Mouse (Mus musculus) embryonic facial prominence, embryonic 12.5 days (tissue): ENCODE measurements around the gene Exosc10. TPM values are rescaled to one million over a fixed set of nuclear protein-coding genes. Genes with fewer than 3 reads are reported as not detected.

Experiments
- ATAC-seq: fragments of 200-750 bp; cut with Nextera tagmentation; 2 replicates; pipeline ENCODE4 v1.8.0; 2017; ENCODE audit not compliant: insufficient number of reproducible peaks, insufficient read depth, low FRiP score, low TSS enrichment
- H3K27ac ChIP-seq: fragments of 300-500 bp; sonication (generic); 2 replicates; pipeline ENCODE4 v1.5.1; 2016; ENCODE audit warnings: mild to moderate bottlenecking
- H3K27me3 ChIP-seq: fragments of 300-500 bp; sonication (generic); 2 replicates; pipeline ENCODE4 v1.6.1; 2016; ENCODE audit warnings: mild to moderate bottlenecking, moderate library complexity
- H3K36me3 ChIP-seq: fragments of 300-500 bp; sonication (generic); 2 replicates; pipeline ENCODE4 v1.6.1; 2016; ENCODE audit warnings: mild to moderate bottlenecking
- H3K4me1 ChIP-seq: fragments of 300-500 bp; sonication (generic); 2 replicates; pipeline ENCODE4 v1.6.1; 2016
- H3K4me2 ChIP-seq: fragments of 300-500 bp; sonication (generic); replicated peaks from 2 replicates; pipeline ENCODE4 v1.6.1; 2016; ENCODE audit warnings: mild to moderate bottlenecking, moderate library complexity
- H3K4me3 ChIP-seq: fragments of 300-500 bp; sonication (generic); 2 replicates; pipeline ENCODE4 v1.5.1; 2016; ENCODE audit warnings: mild to moderate bottlenecking
- H3K9ac ChIP-seq: fragments of 300-500 bp; sonication (generic); 2 replicates; pipeline ENCODE4 v1.6.1; 2016; ENCODE audit warnings: mild to moderate bottlenecking, moderate library complexity
- H3K9me3 ChIP-seq: fragments of 300-500 bp; sonication (generic); 2 replicates; pipeline ENCODE4 v1.6.1; 2016; ENCODE audit warnings: mild to moderate bottlenecking, moderate library complexity
- WGBS: fragments of 180-500 bp; shearing (Covaris S2); methylation state at CpG from one replicate; pipeline ENCODE4 v1.1.7; 2016; 5-methylcytosine and 5-hydroxymethylcytosine counted together
- polyA plus RNA-seq: library from polyadenylated mRNA; unstranded; fragments of >200 nt; fragmentation: Nextera tagmentation; extraction: Ambion mirVana; gene quantifications from 2 replicates; pipeline ENCODE4 v1.2.1, GENCODE M21; 2016

Exosc10 gene
- polyA plus RNA-seq, 1 experiment from 2014 or later = 109 TPM

DNA sequence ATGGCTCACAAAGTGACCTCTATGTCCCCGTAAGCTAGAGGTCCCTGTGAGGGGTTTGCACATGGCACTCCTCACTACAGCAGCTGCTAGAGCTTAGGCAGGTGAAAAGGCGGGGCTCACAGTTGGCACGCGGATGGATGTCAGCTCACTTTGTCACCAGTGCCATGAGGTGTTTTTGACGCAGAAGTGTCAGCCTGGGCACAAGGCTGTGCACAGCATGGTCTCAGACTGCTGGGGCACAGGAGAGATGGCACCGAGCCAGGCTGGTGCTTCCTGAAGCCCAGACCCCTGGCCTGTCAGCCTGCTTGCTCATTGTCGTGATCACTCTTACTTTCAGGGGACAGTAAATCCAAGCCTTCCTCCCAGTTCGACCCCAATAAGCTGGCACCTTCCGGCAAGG, 22.5 kb downstream of the Exosc10 start:
- 95% methylated on average over 9 of the region's 9 CpGs for WGBS
- peaks cover 70% of the 10 kb centered on the region for H3K36me3 ChIP-seq
- ATAC-seq = 0 out of 2 replicates have a peak, but pooled peaks have one; percentile 4
- H3K4me1 ChIP-seq = no peaks in the 10 kb centered on the region
- no peaks in the 10 kb centered on the region for H3K9me3 ChIP-seq
- H3K4me2 ChIP-seq = no peak overlapping the region
- no peaks in the 10 kb centered on the region for H3K27me3 ChIP-seq
- H3K27ac ChIP-seq = no peak overlapping the region
- no peak overlapping the region for H3K4me3 ChIP-seq
- no peak overlapping the region for H3K9ac ChIP-seq

DNA sequence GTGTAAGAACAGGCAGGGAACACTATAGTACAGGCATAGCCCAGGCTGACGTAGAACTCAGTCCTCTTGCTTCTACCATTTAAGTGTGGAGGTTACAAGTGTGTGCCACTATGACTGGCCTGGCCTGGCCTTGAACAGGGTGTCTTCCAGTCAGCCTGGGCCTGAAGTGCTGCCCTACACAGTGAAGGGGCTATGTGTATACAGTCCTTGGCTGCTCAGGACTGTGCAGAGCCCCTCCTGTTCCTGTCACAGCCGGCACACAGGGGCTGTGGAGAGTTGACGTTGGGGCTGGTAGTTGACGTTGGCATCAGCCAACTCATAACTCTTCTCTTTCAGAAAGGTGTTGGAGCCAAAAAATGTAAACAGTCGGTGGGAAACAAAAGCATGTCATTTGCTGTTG, 23.2 kb downstream of the Exosc10 start:
- Histone ChIP-seq H3K27me3 (no peaks in the 10 kb centered on the region), H3K4me2 (no peak overlapping the region), H3K36me3 (peaks cover 63% of the 10 kb centered on the region), H3K27ac (no peak overlapping the region), H3K9ac (no peak overlapping the region), H3K9me3 (no peaks in the 10 kb centered on the region), H3K4me3 (no peak overlapping the region), H3K4me1 (no peaks in the 10 kb centered on the region)
- no peak for ATAC-seq
- WGBS = 93% methylated on average over 5 of the region's 5 CpGs

DNA sequence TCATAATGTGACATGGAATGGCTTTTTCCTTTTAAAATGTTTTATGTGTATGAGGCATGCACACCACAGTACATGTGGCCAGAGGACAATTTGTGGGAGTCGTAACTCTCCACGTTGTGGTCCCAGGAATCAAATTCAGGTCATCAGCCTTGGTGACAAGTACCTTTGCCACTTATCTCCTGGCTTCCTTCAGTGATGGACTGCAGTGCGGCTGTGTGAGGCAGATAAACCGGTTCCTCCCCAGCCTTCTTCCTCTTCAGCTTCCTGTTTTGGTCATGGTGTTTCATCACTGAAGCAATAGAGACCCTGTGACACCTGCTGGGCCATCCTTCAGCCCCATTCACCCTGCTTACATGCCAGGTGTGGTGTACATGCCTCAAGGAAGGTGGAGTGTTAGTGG, 25.0 kb downstream of the Exosc10 start:
- 82% methylated on average over 4 of the region's 4 CpGs for WGBS
- H3K4me2 ChIP-seq = no peak overlapping the region
- H3K4me3 ChIP-seq = no peak overlapping the region
- H3K27ac ChIP-seq = no peak overlapping the region
- no peaks in the 10 kb centered on the region for H3K4me1 ChIP-seq
- H3K36me3 ChIP-seq = peaks cover 46% of the 10 kb centered on the region
- no peaks in the 10 kb centered on the region for H3K9me3 ChIP-seq
- ATAC-seq = no peak
- no peak overlapping the region for H3K9ac ChIP-seq
- no peaks in the 10 kb centered on the region for H3K27me3 ChIP-seq

DNA sequence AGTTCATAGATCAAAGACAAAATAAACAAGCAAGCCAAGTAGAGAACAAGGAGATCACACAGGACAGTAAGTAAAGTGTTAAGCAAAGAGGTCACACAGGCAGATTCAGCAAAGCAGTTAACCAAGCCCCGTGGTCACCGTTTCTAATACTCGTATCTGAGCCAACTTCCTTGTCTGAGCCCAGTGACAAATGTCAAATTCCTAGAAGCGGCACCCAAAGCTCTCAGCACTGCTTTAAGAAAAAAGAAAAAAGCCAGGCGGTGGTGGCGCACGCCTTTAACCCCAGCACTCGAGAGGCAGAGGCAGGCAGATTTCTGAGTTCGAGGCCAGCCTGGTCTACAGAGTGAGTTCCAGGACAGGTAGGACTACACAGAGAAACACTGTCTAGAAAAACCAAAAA, 28.4 kb downstream of the Exosc10 start:
- H3K36me3 ChIP-seq = peaks cover 13% of the 10 kb centered on the region
- no peak overlapping the region for H3K9ac ChIP-seq
- H3K9me3 ChIP-seq = no peaks in the 10 kb centered on the region
- no peak overlapping the region for H3K4me2 ChIP-seq
- ATAC-seq = no peak
- H3K27ac ChIP-seq = no peak overlapping the region
- no peaks in the 10 kb centered on the region for H3K4me1 ChIP-seq
- H3K4me3 ChIP-seq = no peak overlapping the region
- no peaks in the 10 kb centered on the region for H3K27me3 ChIP-seq
- 84% methylated on average over 9 of the region's 9 CpGs for WGBS

DNA sequence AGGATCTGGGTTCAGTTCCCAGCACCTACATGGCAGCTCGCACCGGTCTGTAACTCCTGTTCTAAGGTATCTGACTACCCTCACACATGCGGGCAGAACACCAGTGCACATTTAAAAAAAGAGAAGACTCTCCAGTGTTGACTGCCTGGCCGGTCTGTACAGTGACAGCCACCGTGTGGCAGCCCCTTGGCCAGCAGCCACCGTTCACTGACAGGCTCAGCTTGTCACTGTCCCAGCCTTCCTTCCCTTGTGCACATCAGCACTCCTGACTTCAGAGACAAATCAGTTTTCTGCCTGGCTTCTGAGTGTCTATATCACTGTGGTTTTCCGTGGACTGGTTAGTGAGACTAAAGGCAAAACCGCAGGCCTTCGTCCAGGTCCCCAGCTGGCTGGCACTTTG, 30.6 kb downstream of the Exosc10 start:
- H3K9me3 ChIP-seq = no peaks in the 10 kb centered on the region
- H3K27me3 ChIP-seq = no peaks in the 10 kb centered on the region
- H3K27ac ChIP-seq = no peak overlapping the region
- no peak overlapping the region for H3K4me3 ChIP-seq
- WGBS = 82% methylated on average over 9 of the region's 9 CpGs
- H3K9ac ChIP-seq = no peak overlapping the region
- peaks cover 9% of the 10 kb centered on the region for H3K4me1 ChIP-seq
- H3K4me2 ChIP-seq = no peak overlapping the region
- peaks cover 6% of the 10 kb centered on the region for H3K36me3 ChIP-seq
- no peak for ATAC-seq

DNA sequence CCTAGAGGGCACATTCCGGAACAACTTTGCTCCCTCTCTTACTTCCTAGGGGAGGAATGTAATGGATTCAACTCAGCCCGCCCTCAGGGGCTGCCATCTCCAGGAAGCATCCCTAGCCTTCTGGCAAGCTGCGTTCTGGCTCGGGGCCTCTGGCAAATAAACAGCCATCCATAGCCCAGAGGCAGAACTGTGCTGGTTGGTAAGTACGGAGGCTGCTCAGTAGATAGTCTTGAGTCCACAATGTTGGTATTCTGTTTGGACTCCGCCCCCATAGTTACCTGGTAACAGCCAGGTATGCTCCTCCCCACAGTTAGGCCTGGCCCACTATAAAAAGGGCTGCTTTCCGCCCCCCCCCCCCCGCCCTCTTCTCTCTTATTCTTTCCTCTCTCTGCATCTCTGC, 31.3 kb downstream of the Exosc10 start:
- no peaks in the 10 kb centered on the region for H3K27me3 ChIP-seq
- H3K9ac ChIP-seq = no peak overlapping the region
- no peaks in the 10 kb centered on the region for H3K9me3 ChIP-seq
- peaks cover 9% of the 10 kb centered on the region for H3K4me1 ChIP-seq
- H3K4me3 ChIP-seq = no peak overlapping the region
- 45% methylated on average over 7 of the region's 8 CpGs for WGBS
- no peak overlapping the region for H3K27ac ChIP-seq
- no peak for ATAC-seq
- H3K36me3 ChIP-seq = peaks cover 14% of the 10 kb centered on the region
- H3K4me2 ChIP-seq = no peak overlapping the region

DNA sequence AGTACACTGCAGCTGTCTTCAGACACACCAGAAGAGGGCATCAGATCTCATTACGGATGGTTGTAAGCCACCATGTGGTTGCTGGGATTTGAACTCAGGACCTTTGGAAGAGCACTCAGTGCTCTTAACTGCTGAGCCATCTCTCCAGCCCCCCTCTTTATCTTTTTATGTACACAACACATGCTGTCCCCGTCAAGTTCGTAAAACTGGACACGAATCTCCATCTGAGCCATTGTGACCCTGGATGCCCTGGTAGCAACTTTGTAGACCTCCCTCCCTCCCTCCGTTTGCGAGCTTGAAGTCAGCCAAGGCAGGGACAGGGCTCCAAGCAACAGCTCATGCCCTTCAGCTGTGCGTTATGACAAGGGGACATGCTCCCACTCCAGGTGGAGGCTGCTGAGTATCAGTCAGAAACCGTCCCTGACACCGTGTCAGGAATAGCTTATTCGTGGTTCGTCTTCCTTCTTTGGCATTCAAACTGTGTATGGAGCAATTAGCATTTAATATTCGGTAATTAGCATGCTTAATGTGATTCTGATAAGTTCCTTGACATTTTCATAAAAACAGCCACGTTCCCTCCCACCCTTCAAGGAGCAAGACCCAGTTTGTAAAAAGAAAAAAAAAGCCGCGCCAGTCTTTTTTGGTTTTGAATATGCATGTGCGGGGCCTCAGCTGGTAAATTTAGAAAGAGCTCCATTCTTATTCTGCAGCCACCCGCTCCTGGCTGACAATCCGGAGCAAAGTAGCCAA, 32.4 kb downstream of the Exosc10 start:
- Histone ChIP-seq H3K4me1 (peaks cover 9% of the 10 kb centered on the region), H3K9me3 (no peaks in the 10 kb centered on the region), H3K4me3 (peak overlapping the region; percentile 97), H3K9ac (peak overlapping the region; percentile 44), H3K4me2 (peak overlapping the region; percentile 93), H3K27me3 (no peaks in the 10 kb centered on the region), H3K27ac (peak overlapping the region; percentile 26; the same call in 1 of the 2 replicates), H3K36me3 (peaks cover 24% of the 10 kb centered on the region)
- WGBS = 7% methylated on average over 18 of the region's 18 CpGs
- ATAC-seq = no peak

DNA sequence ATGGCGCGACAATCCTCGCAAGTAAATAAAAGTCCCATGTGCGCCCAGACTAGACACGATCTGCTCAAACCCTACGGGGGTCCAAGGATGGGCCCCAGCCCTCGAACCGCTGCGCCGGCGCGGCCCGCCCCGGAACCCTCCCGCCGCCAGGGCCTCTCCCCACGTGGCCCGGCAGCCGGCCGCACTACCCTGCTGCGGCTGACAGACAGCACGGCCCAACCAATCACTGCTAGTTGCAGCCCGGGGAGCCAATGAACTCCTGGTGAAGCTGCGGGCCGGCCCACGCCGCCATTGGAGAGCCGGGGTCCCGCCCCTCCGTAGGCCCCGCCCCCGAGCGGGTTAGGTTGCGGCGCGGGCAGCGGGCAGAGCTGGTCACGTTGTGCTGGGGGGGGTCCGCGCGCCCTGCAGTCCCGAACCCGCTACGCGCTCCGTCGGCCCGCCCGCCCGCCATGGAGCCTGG, 33.0 kb downstream of the Exosc10 start, which contains the start of gene Srm:
Srm (plus strand) TSS at position 333 of the 460 bp plus-strand sequence.
- Histone ChIP-seq H3K27ac (peak within 1 kb of the TSS; percentile 54; the same call in 1 of the 2 replicates), H3K9ac (peak within 1 kb of the TSS; percentile 89), H3K27me3 (no peaks in the 10 kb centered on the region), H3K4me2 (peak within 1 kb of the TSS; percentile 93), H3K9me3 (no peaks in the 10 kb centered on the region), H3K4me1 (peaks cover 9% of the 10 kb centered on the region), H3K4me3 (peak within 1 kb of the TSS; percentile 97), H3K36me3 (peaks cover 30% of the 10 kb centered on the region)
- 0% methylated on average over 50 of the region's 50 CpGs for WGBS
- ATAC-seq = peak; percentile 99

DNA sequence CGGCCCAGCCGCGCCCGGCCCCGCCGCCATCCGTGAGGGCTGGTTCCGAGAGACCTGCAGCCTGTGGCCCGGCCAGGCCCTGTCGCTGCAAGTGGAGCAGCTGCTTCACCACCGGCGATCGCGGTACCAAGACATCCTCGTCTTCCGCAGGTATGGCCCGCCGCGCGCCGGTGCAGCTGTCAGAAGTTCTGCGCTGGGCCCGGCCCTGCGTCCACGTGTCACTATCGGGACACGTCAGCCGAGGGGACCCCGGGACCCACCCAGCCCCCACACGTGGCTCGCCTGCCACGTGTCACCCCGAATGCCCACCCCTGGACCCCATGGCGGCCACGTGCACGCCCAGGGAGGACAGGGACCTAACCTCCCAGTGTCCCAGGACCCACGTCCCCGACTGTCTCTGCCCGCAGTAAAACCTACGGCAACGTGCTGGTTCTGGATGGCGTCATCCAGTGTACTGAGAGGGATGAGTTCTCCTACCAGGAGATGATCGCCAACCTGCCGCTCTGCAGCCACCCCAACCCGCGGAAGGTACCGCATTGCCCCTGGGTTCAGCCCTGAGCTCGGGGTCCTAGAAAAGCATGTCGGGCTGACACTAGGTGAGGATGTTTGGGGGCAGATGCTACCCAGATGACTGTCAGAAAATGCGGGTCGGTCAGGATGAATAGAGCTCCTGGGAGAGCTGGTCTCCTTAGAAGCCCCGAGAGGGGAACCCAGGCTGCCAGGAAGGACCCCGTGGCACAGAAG, 33.6 kb downstream of the Exosc10 start:
- H3K27ac ChIP-seq = peak overlapping the region; percentile 54; the same call in 1 of the 2 replicates
- WGBS = under 1% methylated on average over 53 of the region's 53 CpGs
- peak overlapping the region; percentile 93 for H3K4me2 ChIP-seq
- peaks cover 36% of the 10 kb centered on the region for H3K36me3 ChIP-seq
- peak; percentile 32 for ATAC-seq
- H3K4me3 ChIP-seq = peak overlapping the region; percentile 97
- H3K9ac ChIP-seq = peak overlapping the region; percentile 89
- no peaks in the 10 kb centered on the region for H3K9me3 ChIP-seq
- no peaks in the 10 kb centered on the region for H3K27me3 ChIP-seq
- peaks cover 9% of the 10 kb centered on the region for H3K4me1 ChIP-seq

DNA sequence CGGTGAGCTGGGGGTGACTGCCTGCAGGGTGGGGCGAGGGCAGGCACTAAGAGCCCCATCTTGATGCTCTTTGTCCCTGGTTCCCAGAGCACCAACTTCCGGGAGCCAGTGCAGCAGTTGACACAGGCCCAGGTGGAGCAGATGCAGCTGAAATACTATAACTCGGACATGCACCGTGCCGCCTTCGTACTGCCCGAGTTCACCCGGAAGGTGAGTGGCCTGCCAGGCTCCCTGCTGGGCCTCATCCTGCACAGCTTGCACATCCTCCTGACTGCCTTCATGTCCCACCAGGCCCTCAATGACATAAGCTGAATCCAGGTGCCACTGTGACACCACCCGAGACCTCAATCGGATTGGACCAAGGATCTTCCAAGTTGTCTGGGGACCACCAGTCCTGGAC, 35.8 kb downstream of the Exosc10 start:
- Histone ChIP-seq H3K4me1 (peaks cover 9% of the 10 kb centered on the region), H3K9ac (no peak overlapping the region), H3K4me2 (no peak overlapping the region), H3K27me3 (no peaks in the 10 kb centered on the region), H3K27ac (no peak overlapping the region), H3K9me3 (no peaks in the 10 kb centered on the region), H3K36me3 (peaks cover 50% of the 10 kb centered on the region), H3K4me3 (no peak overlapping the region)
- no peak for ATAC-seq
- WGBS = 94% methylated on average over 11 of the region's 11 CpGs

DNA sequence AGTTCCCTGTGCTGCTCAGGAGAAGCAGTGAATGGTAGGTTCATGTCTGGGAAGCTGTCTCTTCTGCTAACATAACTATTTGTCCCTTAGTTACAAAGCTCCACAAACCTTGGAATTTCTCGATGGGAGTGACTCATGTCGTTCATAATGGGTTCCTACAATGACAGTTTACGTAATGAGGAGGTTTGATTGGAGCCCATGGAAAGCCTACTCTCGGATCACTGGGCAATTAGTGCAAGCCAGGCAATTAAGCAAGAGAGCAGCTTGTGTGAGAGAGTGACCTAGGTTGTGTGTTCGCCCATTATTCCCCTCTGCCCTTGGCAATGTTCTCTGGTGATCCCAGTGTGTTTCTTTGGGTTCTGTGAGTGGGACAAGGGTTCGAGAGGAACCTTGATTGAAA, 37.7 kb downstream of the Exosc10 start:
- Histone ChIP-seq H3K4me1 (peaks cover 9% of the 10 kb centered on the region), H3K9ac (no peak overlapping the region), H3K4me2 (no peak overlapping the region), H3K27me3 (no peaks in the 10 kb centered on the region), H3K36me3 (peaks cover 53% of the 10 kb centered on the region), H3K4me3 (no peak overlapping the region), H3K27ac (no peak overlapping the region), H3K9me3 (0 out of 2 replicates have a peak, but pooled peaks cover 3% of the 10 kb centered on the region)
- 86% methylated on average over 6 of the region's 6 CpGs for WGBS
- ATAC-seq = no peak

DNA sequence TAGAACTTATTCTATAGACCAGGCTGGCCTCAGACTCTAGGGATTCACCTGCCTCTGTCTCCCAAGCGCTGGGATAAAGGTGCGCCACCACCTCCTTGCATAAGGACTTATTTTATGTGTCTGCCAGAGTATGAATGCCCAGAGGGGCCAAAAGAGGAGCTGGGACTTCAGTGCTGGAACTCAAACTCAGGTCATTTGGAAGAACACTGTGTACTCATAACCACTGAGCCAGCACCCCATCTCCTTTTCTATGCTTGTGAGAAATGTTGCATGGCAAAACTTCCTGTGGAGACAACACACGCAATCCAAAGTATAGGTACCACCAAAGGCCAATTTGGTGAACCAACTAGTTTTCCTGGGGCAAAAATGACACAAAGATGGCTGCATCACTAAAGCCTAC, 38.5 kb downstream of the Exosc10 start:
- Histone ChIP-seq H3K4me1 (peaks cover 9% of the 10 kb centered on the region), H3K36me3 (peaks cover 53% of the 10 kb centered on the region), H3K4me2 (no peak overlapping the region), H3K9ac (no peak overlapping the region), H3K4me3 (no peak overlapping the region), H3K9me3 (0 out of 2 replicates have a peak, but pooled peaks cover 3% of the 10 kb centered on the region), H3K27me3 (no peaks in the 10 kb centered on the region), H3K27ac (no peak overlapping the region)
- ATAC-seq = no peak
- 96% methylated on average over 3 of the region's 3 CpGs for WGBS
